Mouse (Mus musculus) CH12.LX (cell line): ENCODE measurements around the gene Cux1.

Source experiments
- CTCF ChIP-seq, 2 experiments: IDR thresholded peaks in 1 of 2; conservative IDR thresholded peaks in 1 of 2; 2 replicates each; pipeline ENCODE4 v1.5.1; 2011 to 2012; ENCODE audit warnings: low read depth in 2 of 2, low read length in 2 of 2, improper control_type of control experiment in 1 of 2, inconsistent platforms in 1 of 2, mild to moderate bottlenecking in 1 of 2, moderate library complexity in 1 of 2
- ETS1 ChIP-seq: conservative IDR thresholded peaks from 2 replicates; pipeline ENCODE4 v1.6.1; 2012; ENCODE audit warnings: low read depth, mild to moderate bottlenecking, inconsistent platforms, low read length, improper control_type of control experiment, moderate library complexity
- NRF1 ChIP-seq: IDR thresholded peaks from 2 replicates; pipeline ENCODE4 v1.6.1; 2014; ENCODE audit warnings: low read depth, mild to moderate bottlenecking, inconsistent platforms, low read length, improper control_type of control experiment, moderate library complexity
- USF1 ChIP-seq: IDR thresholded peaks from 2 replicates; pipeline ENCODE4 v1.6.1; 2014; ENCODE audit warnings: low read depth, mild to moderate bottlenecking, inconsistent platforms, low read length, improper control_type of control experiment
- ZC3H11A ChIP-seq: IDR thresholded peaks from 2 replicates; pipeline ENCODE4 v1.6.1; 2012; ENCODE audit warnings: low read depth, mild to moderate bottlenecking, inconsistent platforms, low read length, improper control_type of control experiment

DNA sequence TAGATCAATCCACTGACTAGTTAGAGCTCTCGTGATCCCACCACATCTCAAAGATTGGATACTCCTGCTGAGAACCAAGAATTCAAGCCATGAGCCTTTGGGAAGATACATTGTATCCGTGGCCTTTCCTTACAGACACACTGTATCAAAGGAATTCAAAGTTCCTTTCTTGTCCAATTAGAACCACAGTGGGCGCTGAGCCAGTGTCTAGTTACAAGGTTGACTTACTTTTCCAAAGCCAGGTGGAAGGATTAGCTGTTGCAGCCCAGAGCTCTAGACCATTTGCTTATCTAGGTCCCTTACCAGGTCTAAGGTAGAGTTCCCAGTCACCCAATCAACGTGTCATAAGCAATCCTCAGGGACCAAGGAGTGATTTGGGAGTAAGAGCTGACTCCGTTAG, 33.2 kb upstream of the Cux1 start:
- no peak for TF ChIP-seq CTCF (conservative IDR thresholded peaks at IDR 0.05 in 1 of 2, IDR thresholded peaks at IDR 0.05 in 1 of 2; ENCODE audit: low read depth in 2 of 2, low read length in 2 of 2)
- TF ChIP-seq NRF1: no peak
- no peak for TF ChIP-seq ZC3H11A
- no peak for TF ChIP-seq ETS1
- no peak for TF ChIP-seq USF1
